In genomic region chr7:84606293-84606749, GRCm38 (mm10) we compare ENCODE assay signal across 8 mouse cellular contexts. TPM values are rescaled to one million over a fixed set of nuclear protein-coding genes. Genes with fewer than 3 reads are reported as not detected.
DNase-seq lines count a peak whose midpoint lies in the region; ATAC-seq and TF ChIP-seq lines count a peak whose summit lies in the region.

Gene Fah (minus strand): TSS chr7:84606722.

- no peaks in the 10 kb centered on the region for H3K36me3 ChIP-seq in hindbrain, embryonic 16.5 days (ENCODE audit: control insufficient read depth, insufficient read depth, low read length)
- H3K36me3 ChIP-seq in macrophage (ENCODE audit: inconsistent target) = no peaks in the 10 kb centered on the region
- H3K36me3 ChIP-seq in stomach, embryonic 16.5 days (ENCODE audit: control insufficient read depth, insufficient read depth, low read length) = no peaks in the 10 kb centered on the region

- peaks cover 14% of the 10 kb centered on the region for H3K4me1 ChIP-seq in hindbrain, embryonic 16.5 days (ENCODE audit: control insufficient read depth, insufficient read depth, low read depth, low read length)
- peaks cover 9% of the 10 kb centered on the region; the same call in 1 of the 2 replicates for H3K4me1 ChIP-seq in stomach, embryonic 16.5 days (ENCODE audit: control insufficient read depth, insufficient read depth, low read length)

- peak within 1 kb of the TSS; percentile 64 for H3K27ac ChIP-seq in hindbrain, embryonic 16.5 days (ENCODE audit: low read depth, low read length)
- H3K27ac ChIP-seq in left cerebral cortex, adult 2 months = peak within 1 kb of the TSS; percentile 94
- H3K27ac ChIP-seq in macrophage = no peak within 1 kb of the TSS
- peak within 1 kb of the TSS; percentile 6; the same call in 1 of the 2 replicates for H3K27ac ChIP-seq in stomach, embryonic 16.5 days (ENCODE audit: low read length)

- TF ChIP-seq CTCF in left cerebral cortex, adult 2 months (IDR thresholded peaks at IDR 0.05) = no peak; the same call in 1 of the 2 replicates

- peak; percentile 70 for ATAC-seq in hindbrain, embryonic 16.5 days
- ATAC-seq in stomach, embryonic 16.5 days (ENCODE audit: insufficient read depth, low FRiP score) = peak; percentile 73

- H3K9ac ChIP-seq in hindbrain, embryonic 16.5 days (ENCODE audit: low read depth, low read length) = peak within 1 kb of the TSS; percentile 75
- peak within 1 kb of the TSS; percentile 70 for H3K9ac ChIP-seq in stomach, embryonic 16.5 days (ENCODE audit: low read length)

- intact Hi-C loops in left cerebral cortex, adult 2 months (cut with DNase I) = no loop called here

- peak within 1 kb of the TSS; percentile 98 for H3K4me2 ChIP-seq in hindbrain, embryonic 16.5 days (ENCODE audit: low read length)
- peak within 1 kb of the TSS; percentile 97 for H3K4me2 ChIP-seq in stomach, embryonic 16.5 days (ENCODE audit: low read depth, low read length)

- WGBS in hindbrain, embryonic 16.5 days = 1% methylated on average over 10 of the region's 10 CpGs
- 34% methylated on average over 7 of the region's 10 CpGs for WGBS in macrophage (ENCODE audit: missing documents)
- WGBS in stomach, embryonic 16.5 days = 2% methylated on average over 10 of the region's 10 CpGs

- H3K4me3 ChIP-seq in hindbrain, embryonic 16.5 days (ENCODE audit: low read length) = peak within 1 kb of the TSS; percentile 57
- H3K4me3 ChIP-seq in left cerebral cortex, adult 2 months = peak within 1 kb of the TSS; percentile 75
- peak within 1 kb of the TSS; percentile 48 for H3K4me3 ChIP-seq in macrophage (ENCODE audit: inconsistent target)
- peak within 1 kb of the TSS; percentile 61 for H3K4me3 ChIP-seq in stomach, embryonic 16.5 days (replicated peaks; ENCODE audit: low read length)

- DNase-seq in right cerebral cortex, adult 18-20 months = peak; percentile 55
- DNase-seq in right cerebral cortex, postnatal 36 days (ENCODE audit: low spot score in 2 of 2) = no peak
- DNase-seq in cerebellum, adult 18-20 months = peak; percentile 52 to 67
- DNase-seq in gastrocnemius, adult 8-10 months (ENCODE audit: low spot score in 2 of 2) = peak; percentile 17 to 20
- DNase-seq in left cerebral cortex, adult 2 months (ENCODE audit: extremely low spot score in 1 of 2, low spot score in 2 of 2) = peak in 1 of 2 experiments; percentile 28

- H3K79me2 ChIP-seq in macrophage (ENCODE audit: inconsistent target) = no peaks in the 10 kb centered on the region

- no peaks in the 10 kb centered on the region for H3K9me3 ChIP-seq in hindbrain, embryonic 16.5 days (ENCODE audit: control insufficient read depth, low read length)
- H3K9me3 ChIP-seq in stomach, embryonic 16.5 days (replicated peaks; ENCODE audit: control insufficient read depth, low read length) = no peaks in the 10 kb centered on the region

- no peaks in the 10 kb centered on the region for H3K27me3 ChIP-seq in hindbrain, embryonic 16.5 days (replicated peaks; ENCODE audit: control insufficient read depth, insufficient read depth, low read length)
- H3K27me3 ChIP-seq in stomach, embryonic 16.5 days (ENCODE audit: control insufficient read depth, insufficient read depth, low read length) = no peaks in the 10 kb centered on the region

RNA-seq across cellular contexts. Expression of gene Fah, which starts in this region (rescaled TPM):
- total RNA-seq in gastrocnemius, adult 8-10 months (2022) = 1 to 10 TPM in 3 of 4 experiments, under 1 TPM in 1; 0.75 to 3.4 (median 1.8) TPM
- 15.7 and 15.9 TPM in 2 replicates for polyA plus RNA-seq in hindbrain, embryonic 16.5 days (2015; fragmentation: Nextera tagmentation; extraction: Ambion mirVana)
- 10 to 100 TPM; 17.3 to 20.8 TPM for total RNA-seq in left cerebral cortex, adult 2 months (2021)
- 1 to 10 TPM in 24 of 26 experiments, under 1 TPM in 2; 0.81 to 5.0 (median 2.3) TPM for total RNA-seq in macrophage (2018; cell fraction: chromatin; rRNA removed)
- total RNA-seq in macrophage (2018; cell fraction: cytosol; rRNA removed) = 1 to 10 TPM in 21 of 26 experiments, under 1 TPM in 5; 0.63 to 2.9 (median 1.6) TPM
- 1 to 10 TPM in 18 of 26 experiments, under 1 TPM in 6, not detected in 2; 0.42 to 5.4 (median 1.5) TPM for total RNA-seq in macrophage (2018; cell fraction: nucleus; rRNA removed)
- polyA plus RNA-seq in macrophage (2018) = 1.2 to 3.5 TPM (median 1.3 TPM) in 3 replicates
- polyA plus RNA-seq in stomach, embryonic 16.5 days (2015; fragmentation: Nextera tagmentation; extraction: Ambion mirVana) = 15.0 TPM in 2 replicates

Comparison
In these comparisons a context has a peak if more than half of its experiments do, and no peak if none do; other contexts are left out.
1. RNA of gene Fah (total RNA-seq): 17.3 to 20.8 TPM in left cerebral cortex, adult 2 months; 0.75 to 3.4 TPM in gastrocnemius, adult 8-10 months; every median in the first group is over 4 times any median in the second.
2. DNase-seq: peak in right cerebral cortex, adult 18-20 months (single experiment), cerebellum, adult 18-20 months (2 of 2) and gastrocnemius, adult 8-10 months (2 of 2); none in right cerebral cortex, postnatal 36 days (0 of 2).
3. Peak in every context shown above with its lines, with median percentiles within 50 percentile points of each other: H3K4me3 ChIP-seq.